Mouse (Mus musculus) heart, postnatal 4 days (tissue): ENCODE measurements at regions not wholly inside any gene's neighbourhood (a gene's known extent, or its start where the extent isn't known, plus 50 kb on each side); places are given as distances from the start of the nearest gene placed in this dataset.

Experiments
- DNase-seq: peaks from one replicate; pipeline ENCODE4 v3.0.0; 2021

- no peak for DNase-seq
Observed at GRCm38 (mm10) chr3:52754978-52755377, 262.1 kb downstream of the Cog6 start.

- no peak for DNase-seq
Observed at GRCm38 (mm10) chr3:52754401-52754800, 262.6 kb downstream of the Cog6 start.

GRCm38 (mm10) chr3:52746917-52747316 lies 270.1 kb downstream of the Cog6 start:
- DNase-seq: no peak

- DNase-seq: peak; percentile 62
Observed at GRCm38 (mm10) chr3:52744334-52744733, 272.7 kb downstream of the Cog6 start.

- DNase-seq: no peak
Observed at GRCm38 (mm10) chr3:52740466-52741026, 276.5 kb downstream of the Cog6 start.

GRCm38 (mm10) chr3:52739526-52739925 lies 277.5 kb downstream of the Cog6 start:
- DNase-seq: no peak

- DNase-seq: no peak
Observed at GRCm38 (mm10) chr3:52738386-52738785, 278.7 kb downstream of the Cog6 start.

- no peak for DNase-seq
Observed at GRCm38 (mm10) chr3:52735939-52736338, 281.1 kb downstream of the Cog6 start.

GRCm38 (mm10) chr3:52731941-52732340 lies 285.1 kb downstream of the Cog6 start:
- no peak for DNase-seq

GRCm38 (mm10) chr3:52731491-52731890 lies 285.5 kb downstream of the Cog6 start:
- DNase-seq: no peak

GRCm38 (mm10) chr3:52729731-52730130 lies 287.3 kb downstream of the Cog6 start:
- DNase-seq: no peak

GRCm38 (mm10) chr3:52728860-52729259 lies 288.2 kb downstream of the Cog6 start:
- DNase-seq: no peak

- no peak for DNase-seq
Observed at GRCm38 (mm10) chr3:52728426-52728825, 288.6 kb downstream of the Cog6 start.

GRCm38 (mm10) chr3:52724354-52724753 lies 292.7 kb downstream of the Cog6 start:
- DNase-seq: no peak

- DNase-seq: no peak
Observed at GRCm38 (mm10) chr3:52722946-52723345, 294.1 kb downstream of the Cog6 start.

GRCm38 (mm10) chr3:52719181-52719580 lies 297.9 kb downstream of the Cog6 start:
- DNase-seq: no peak

- no peak for DNase-seq
Observed at GRCm38 (mm10) chr3:52717324-52717723, 299.7 kb downstream of the Cog6 start.

- no peak for DNase-seq
Observed at GRCm38 (mm10) chr3:52712151-52712550, 304.9 kb downstream of the Cog6 start.

GRCm38 (mm10) chr3:52711133-52711532 lies 305.9 kb downstream of the Cog6 start:
- no peak for DNase-seq

GRCm38 (mm10) chr3:52708746-52709145 lies 308.3 kb downstream of the Cog6 start:
- DNase-seq: no peak

GRCm38 (mm10) chr3:52708301-52708700 lies 308.7 kb downstream of the Cog6 start:
- no peak for DNase-seq

- no peak for DNase-seq
Observed at GRCm38 (mm10) chr3:52706626-52707025, 310.4 kb downstream of the Cog6 start.

- no peak for DNase-seq
Observed at GRCm38 (mm10) chr3:52703751-52704150, 313.3 kb downstream of the Cog6 start.

GRCm38 (mm10) chr3:52702962-52703361 lies 314.1 kb downstream of the Cog6 start:
- DNase-seq: no peak

- no peak for DNase-seq
Observed at GRCm38 (mm10) chr3:52701601-52702000, 315.4 kb downstream of the Cog6 start.
